Mouse (Mus musculus) 3134 (cell line): ENCODE data around the gene Gm3618.
"Not testable (repeated sequence)": the region's sequence is repeated elsewhere in the genome, so short reads cannot be mapped to it uniquely, and the experiment has no call there.

Source experiments
- DNase-seq: peaks from one replicate; pipeline ENCODE4 v3.0.0-alpha.2; 2011; ENCODE audit warnings: low spot score; ENCODE audit not compliant: insufficient read length; ENCODE audit errors: extremely low read depth

The Gm3618 gene

GRCm38 (mm10) chr14:6343578-6343977 lies at the start of gene Gm3618:
TSS of gene Gm3618 (minus strand) at chr14:6343678.
- not testable (repeated sequence) for DNase-seq

- not testable (repeated sequence) for DNase-seq
These were observed 46.7 kb upstream of the Gm3618 start, which contains the start of gene Gm16440 for GRCm38 (mm10) chr14:6390219-6390618. TSS of gene Gm16440 (minus strand) at chr14:6390319.

- DNase-seq, result not testable (repeated sequence)
These were observed 38.7 kb downstream of the Gm3618 start, which contains the start of gene Gm21103 for GRCm38 (mm10) chr14:6304743-6305142. TSS of gene Gm21103 (minus strand) at chr14:6304843.

- not testable (repeated sequence) for DNase-seq
These were observed 56.4 kb downstream of the Gm3618 start, which contains the start of gene Gm3411 for GRCm38 (mm10) chr14:6286931-6287715. TSS of gene Gm3411 (minus strand) at chr14:6287250.
